Mouse (Mus musculus) T-cell, adult 2 months (primary cell): ENCODE results near the gene 1700016C15Rik.

Source experiments
- DNase-seq: peaks from one replicate; pipeline ENCODE4 v3.0.0; 2022; ENCODE audit warnings: low spot score

1700016C15Rik gene

DNA sequence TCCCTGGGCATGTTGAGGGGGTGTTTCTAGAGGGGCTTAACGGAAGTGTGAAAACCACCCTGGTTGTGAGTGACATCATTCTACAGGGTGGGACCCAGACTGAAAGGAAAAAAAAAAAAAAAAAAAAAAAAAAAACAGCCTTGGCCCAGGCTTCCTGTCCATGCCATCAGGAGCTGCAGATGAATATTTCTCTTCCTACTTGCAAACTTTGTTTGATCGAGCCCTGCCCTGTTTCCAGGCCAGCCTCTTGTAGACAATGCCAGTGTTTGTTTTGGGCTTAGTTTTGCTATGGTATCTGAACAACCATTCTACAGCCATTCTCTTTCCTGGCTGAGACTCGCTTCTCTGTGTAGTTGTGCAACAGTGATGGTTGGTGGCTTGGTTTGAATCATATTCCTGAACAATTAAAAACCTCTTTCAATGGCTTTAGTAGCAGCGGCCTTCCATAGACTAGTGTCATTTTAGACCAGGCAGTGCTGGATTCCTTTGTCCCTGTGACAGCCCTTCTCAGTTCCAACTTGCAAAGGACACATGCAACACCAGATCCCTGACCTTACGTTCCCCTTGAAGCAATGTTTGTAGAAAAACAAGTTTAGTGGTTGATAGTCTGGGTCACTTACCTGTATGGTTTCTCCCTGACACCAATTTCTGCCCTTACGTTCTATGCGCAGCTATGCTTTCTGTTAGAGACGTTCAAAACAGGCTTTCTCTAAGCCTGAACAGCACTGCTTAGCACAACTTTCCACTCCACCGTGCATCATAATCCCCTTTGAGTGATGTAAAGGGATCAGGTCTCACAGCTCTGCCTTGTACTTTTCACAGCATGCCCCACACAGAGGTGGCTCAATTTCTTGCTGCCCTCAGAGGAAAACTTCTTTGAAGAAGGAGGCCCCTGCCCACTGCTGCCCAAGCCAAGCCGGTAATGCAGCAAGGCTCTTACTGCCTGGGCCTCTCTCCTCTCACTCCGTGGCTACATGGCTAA, at the start of gene 1700016C15Rik:
TSS of gene 1700016C15Rik (plus strand) at position 772 of the 982 bp plus-strand sequence.
- DNase-seq = no peak

DNA sequence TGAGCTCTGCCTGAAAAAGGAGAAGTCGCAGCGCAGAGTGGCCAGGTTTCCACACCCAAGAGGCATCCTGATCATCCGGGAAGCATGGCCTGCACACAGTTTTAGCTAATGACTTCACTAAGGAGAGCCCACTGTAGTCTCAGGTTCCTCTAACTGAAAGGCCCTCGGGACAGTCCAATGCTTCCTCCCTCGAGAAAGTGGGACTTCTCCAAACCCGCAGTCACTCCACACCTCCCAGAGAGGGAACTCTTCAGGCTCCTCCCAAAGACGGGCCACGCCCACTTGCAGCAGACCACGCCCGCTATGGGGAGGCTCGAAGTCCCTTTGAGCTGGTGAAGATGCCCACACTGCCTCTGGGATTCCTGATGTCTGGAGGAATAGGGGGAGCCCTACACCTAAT, 48.4 kb upstream of the 1700016C15Rik start:
- no peak for DNase-seq

DNA sequence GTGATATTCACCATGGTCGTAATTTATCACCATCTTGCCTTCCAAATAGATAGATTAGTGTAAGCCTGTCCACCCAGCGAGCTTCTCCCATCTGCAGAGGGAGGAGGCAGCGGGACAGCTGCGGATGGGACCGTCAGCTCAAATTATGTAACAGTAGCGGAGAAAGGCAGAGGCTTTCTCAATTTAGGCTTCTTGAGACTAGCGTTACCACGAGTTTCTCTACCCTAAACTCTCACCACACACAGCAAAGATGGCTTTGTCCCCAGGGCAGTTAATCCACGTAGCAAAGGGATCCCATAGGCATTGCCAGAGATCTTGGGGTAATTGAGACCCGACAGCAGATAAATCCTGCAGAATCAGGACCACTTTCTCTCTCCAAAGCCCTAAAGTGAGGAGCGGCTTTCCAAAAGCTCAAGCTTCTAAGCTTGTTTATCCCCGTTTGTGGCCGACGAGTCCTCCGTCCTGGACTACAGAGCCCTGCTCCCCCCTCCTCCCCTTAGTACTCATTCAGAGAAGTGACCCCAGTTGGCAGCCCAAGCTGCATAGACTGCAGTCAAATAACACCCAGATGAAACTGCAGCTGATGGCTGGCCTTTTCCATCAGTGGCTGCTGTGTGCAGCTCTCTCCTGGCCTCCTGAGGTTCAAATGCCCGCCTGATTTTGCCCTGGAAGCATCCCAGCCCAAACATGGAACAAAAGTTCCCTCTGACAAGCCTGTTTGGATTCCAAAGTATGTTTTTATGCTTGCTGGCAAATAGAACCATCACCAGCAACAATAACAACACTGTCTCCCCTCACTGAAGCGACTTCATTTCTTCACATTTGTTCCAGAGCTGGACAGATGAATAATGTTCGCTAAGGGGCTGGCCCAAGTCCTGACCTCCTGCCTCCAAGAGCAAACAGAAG, 45.4 kb upstream of the 1700016C15Rik start:
- no peak for DNase-seq

DNA sequence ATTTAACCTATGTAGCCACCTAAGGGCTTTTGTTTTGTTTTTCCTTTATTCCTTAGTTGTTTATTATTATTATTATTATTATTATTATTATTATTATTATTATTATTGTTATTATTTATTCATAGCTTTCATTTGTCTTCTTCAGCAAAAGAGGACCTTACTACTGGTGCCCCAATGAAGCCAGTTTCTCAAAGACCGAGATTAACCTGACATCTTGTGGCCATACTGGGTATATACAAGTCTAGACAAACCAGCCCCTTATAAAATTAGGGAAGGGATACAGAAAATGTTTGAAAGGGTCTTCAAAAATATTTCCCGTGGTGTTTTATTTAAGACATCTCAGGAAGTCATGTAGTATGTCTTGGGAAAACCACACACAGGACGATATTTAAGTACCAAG, 44.7 kb upstream of the 1700016C15Rik start:
- peak; percentile 16 for DNase-seq

DNA sequence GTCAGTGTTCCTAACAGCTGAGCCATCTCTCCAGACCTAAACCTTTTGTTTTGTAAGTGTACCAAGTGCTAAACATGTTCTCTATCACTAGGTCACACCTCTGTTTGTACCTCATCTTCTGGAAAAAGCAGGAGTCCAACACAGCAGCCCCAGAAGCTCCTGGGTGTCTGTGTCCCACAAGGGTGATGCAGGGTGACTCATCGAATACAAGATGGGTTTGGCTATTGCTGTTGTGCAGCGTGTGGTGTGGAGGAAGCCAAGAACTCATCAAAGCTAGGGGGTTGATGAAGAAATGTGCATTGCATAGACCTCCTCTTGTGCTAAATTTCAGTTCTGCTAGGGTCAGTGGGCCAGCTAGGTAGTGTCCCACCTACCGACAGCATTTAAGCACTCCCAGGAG, 43.5 kb upstream of the 1700016C15Rik start:
- DNase-seq = no peak

DNA sequence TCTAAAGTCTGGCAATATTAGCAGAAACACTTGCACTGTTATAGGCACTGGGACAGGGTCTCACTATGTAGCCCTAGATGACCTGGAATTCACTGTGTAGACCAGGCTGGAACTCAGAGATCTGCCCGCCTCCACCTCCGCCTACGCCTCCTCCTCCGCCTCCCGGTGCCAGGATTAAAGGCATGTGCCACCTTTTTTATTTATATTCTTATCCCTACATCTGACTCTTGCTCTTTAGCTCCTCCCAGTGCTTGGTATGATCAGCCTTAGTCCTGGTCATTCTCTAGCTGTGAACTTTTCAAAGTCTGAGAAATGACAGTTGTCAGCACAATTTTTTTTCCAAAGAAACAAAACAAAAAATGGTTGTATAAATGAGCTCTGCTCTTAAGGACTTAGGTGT, 42.6 kb upstream of the 1700016C15Rik start:
- no peak for DNase-seq

DNA sequence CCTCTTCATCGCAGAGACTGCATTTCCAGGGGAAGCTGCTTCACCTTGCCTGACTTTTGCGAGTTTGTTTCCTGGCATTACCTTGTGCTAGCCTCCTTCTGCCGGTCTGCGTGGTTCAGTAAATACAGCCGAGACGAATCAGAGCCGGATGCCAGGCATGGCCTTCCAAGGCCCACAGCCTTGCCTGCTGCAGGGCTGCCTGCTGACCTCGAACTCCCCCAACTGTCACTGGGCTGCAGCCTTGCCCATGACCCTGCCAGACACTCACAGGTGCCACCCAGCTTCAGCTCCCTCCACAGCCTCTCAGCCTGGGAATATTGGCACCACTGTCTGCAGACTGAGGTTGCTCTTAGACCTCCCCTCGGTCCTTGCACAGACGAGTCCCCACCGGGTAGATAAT, 37.1 kb upstream of the 1700016C15Rik start:
- no peak for DNase-seq

DNA sequence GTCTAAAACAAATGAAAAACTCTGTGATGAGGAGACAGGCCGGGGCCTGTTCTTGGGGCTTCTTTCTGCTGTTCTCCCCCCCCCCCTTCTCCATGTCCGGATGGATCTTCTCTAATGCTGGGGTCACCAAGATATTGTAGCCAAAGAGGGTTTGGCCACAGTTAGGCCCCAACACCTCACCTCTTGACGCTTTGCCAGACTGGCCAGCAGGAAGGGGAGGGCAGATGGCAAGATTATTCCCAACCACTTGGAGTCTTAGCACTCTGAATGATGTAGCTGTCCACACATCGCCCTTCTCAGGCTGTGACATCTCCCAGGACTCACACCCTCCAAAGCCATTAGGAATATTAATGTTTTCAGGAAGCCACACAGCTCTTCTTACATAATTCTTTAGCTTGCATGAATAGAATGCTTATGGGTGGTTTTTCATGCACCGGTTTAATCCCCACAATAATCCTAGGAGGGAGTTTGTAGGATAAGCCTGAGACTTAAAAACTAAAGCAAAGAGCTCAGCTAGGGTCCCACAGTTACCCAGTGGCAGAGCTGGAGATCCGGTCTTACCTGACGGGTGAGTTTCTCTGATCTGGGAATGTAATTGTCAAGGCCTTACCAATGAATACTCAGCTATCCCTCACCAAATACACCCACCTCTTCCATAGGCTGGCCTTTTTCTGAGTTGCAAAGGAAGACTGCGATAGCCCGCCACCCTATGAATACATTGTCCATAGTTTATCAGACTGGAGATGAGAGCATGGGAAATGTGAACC, 35.9 kb upstream of the 1700016C15Rik start:
- DNase-seq = no peak

DNA sequence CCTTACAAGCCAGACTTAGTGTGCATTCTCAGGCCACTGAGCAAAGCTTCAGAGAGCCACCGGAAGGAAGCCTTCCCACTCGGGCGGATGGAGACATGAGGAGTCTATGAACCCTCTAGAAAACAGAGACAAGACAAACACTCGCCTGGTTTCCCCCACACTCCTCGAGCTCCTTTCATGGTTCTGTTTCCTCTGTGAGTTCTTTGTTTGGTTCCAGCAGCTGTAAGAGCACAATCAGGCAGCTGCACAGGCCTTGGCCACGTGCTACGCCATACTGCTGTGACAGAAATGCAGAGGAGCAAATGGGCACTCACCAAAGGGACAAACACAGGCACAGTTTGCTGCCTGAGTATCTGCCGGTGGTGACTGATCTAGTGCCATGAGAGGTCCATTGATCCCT, 29.1 kb upstream of the 1700016C15Rik start:
- peak; percentile 7 for DNase-seq

DNA sequence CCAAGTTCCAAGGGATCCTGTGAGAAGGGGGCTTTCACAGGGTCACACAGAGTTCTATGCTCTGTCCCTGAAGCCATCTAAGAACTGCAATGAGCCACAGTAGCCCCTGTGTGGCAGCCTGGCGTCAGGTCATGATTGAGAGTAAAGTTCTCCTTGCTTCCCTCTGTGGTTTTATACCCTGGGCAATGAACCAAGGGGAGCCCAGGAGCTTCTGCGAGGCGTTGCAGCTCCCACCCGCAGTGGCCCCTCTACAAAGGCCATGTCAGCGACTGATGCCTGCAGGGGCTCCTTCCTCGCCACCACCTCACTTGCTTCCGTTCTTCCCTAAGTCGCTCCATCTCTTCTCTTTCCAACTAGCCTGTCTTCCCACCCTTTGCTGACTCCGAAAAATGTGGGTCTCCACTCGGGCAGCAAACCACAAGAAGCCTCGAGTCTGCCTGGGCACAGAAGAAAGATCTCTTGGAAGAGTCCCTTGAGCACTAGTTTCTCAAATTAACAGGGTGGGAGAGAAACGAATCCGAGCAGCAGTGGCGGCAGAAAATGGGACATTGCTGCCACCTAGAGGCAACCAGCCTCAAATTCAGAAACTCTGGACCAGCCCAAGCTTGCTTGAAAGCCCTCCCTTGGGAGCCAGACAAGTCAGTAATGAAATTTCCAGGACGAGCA, 27.0 kb upstream of the 1700016C15Rik start:
- peak; percentile 54 for DNase-seq

DNA sequence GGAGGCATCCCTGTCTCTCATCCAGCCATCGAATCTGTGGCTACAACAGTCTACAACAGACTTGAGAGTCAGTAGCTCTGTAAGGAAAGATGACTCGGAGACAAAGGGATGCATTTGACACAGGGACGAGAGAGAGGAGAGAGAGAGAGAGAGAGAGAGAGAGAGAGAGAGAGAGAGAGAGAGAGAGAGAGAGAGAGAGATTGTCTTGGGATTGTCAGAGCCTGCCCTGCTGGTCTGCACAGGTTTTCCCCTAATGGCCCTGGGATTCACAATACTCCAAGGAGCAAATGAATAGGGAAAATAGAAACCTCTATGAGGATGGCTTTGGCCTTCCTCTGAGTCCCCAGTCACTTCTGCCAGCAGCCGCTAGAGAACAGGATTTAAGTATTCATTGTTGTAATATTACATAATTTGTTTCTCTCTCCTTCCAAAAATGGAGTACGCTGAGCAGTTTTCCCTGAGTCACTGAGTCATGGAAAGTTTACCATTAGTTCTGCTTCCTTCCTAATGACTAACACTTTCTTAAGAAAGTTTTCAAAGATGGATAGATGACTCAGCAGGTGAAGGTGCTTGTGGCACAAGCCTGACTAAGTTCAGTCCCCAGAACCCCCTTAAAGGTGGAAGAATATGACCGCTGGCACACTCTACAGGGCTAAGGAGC, 26.3 kb upstream of the 1700016C15Rik start:
- DNase-seq = no peak

DNA sequence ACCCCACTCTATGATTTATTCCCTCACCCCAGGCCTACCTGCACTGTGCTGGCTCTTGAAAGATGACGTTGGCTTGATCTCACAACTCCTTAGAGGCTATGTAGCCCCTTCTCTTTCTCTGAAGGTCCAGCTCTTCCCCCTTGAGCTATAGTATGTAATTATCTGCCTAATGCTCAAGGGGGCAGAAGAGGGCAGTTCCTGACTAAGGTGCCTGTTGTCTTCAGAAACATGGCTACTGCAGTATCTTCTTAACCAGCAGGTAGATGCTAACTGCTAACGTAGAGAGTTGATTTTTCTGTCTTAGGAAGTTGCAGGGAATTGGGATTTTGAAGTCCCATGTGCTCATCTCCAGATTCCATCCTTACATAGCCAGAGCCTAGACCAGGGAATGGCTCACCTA, 24.4 kb upstream of the 1700016C15Rik start:
- DNase-seq = no peak

DNA sequence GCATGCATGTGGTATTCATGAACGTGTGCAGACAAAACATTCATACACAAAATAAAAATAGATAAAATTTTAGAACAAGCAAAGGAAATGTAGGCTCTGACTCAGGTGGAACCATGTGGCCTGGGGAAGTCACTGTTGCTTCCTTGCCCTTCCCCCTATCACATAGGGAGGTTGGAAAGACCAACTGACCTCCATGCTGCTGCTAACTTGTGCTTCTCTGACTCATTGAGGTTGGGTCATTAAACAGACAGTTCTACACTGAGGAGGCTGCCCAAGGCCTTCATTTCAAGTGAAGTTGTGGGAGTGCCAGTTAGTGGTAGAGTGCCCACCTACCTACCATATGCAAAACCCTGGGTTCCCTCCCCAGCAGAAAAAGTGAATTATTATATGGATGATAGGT, 22.0 kb upstream of the 1700016C15Rik start:
- DNase-seq = no peak

DNA sequence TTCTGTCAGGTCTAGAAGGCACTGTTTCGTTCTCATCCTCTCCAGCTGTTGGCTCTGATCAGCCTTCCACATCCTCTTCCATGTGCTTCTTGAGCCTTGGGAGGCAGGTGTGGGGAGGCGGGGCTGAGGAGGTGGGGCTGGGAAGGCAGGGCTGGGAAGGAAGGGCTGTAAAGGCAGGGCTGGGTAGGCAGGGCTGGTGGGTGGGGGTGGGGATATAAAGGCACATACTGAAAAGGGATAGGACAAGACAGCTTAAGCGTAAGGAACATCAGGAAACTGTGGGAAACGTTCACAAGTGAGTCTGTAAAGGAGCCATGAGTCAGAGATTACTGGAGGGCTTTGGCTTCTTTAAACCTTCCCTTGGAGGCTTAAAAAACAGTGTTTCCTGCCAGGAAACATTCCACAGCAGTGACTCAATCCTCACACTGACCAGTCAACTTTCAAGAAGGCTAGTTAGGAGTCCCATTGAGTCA, 21.0 kb upstream of the 1700016C15Rik start:
- DNase-seq = no peak

DNA sequence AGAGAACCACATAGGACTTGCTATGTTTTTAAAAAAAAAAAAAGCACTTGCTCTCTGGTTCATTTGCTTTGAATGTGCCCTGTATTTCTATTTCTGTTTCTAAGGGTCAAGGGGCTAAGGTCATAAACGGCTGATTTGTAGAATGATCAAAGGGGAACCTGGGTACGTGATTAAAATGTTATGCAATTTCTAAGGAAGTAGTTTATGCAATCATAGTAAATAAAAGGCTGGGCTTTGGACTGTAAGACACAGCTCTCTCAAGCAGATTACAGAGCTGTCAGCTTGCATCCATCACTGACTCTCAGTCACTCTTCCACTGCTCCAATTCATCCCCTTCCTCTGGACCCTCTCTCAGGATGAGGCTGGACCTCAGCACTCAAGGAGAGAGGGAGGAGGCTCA, 18.6 kb upstream of the 1700016C15Rik start:
- DNase-seq = no peak

DNA sequence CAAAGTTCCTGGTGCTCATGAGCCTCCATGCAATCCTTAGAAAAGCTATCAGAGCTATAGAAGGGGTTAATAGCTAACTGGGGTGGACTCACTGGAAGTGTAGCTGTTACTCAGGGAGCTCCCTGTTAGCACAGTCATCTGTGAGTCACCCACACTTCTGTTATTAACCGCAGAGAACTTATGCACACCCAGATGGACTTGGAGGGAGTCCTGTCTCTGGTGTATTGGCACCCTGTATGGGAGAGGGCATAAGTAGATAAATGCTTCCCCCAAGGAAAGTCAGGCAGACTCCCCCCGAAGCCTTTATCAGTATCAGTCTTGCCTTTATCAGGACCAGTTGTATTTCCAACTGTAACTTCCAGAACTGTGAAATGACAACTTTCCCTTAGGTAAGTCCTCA, 18.2 kb upstream of the 1700016C15Rik start:
- no peak for DNase-seq

DNA sequence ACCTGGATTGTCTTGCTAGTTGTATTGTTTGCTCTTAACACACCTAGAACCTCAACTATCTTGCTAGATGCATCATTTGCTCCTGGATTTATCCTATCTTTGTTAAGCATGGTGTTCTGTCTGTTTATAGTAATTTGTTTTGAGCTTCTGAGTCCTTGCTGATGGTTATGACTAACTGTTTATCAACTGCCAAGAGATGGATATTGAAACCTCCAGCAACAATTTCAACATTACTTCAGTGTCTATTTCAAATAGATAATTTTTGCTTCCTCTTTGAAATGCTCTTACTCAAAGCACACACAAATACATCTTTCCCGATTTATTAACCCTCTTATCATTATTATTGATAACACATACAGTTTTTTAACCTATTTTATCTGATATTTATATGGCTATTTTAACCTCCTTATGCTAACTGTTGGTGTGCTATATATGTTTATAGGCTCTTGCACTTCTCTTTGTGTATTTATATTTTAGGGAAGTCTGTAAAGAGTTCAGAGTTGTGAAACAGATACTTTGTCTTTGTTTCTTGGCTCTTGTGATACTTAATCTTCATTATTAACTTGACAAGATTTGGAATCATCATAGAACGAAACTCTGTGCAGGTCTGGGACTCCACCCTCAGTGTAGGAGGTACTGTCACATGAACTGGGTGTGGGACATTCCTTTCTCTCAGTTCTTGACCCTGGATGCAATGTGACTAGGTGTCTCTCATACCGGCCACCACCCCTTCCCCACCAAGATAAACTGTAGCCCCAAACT, 15.8 kb upstream of the 1700016C15Rik start:
- no peak for DNase-seq

DNA sequence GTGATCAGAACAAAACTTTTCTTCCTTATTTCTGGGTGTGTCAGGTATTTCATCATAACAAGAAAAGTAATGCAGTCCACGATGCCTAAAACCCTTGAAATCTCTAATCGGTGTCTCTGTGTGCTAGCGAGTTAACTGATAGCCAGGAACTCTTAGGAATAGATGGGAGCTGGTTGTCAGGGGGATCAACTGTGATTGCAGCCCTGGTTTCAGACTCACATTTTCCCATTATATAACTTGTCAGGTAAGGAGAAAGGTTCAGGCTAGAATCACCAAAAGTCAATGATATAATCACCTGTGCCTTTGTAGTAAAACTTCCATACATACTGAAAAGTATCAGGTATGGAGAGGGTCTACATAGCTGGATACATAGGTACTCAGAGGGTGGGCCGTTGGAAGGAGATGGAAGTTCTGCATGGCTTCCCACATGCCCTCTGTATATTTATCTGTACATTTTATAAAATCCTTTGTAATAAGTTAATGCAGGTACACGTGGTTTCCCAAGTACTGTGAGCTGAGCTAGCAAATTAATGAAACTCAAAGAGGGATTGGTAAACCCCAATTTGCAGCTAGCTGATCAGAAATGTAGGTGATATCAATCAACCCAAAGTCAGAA, 15.1 kb upstream of the 1700016C15Rik start:
- no peak for DNase-seq

DNA sequence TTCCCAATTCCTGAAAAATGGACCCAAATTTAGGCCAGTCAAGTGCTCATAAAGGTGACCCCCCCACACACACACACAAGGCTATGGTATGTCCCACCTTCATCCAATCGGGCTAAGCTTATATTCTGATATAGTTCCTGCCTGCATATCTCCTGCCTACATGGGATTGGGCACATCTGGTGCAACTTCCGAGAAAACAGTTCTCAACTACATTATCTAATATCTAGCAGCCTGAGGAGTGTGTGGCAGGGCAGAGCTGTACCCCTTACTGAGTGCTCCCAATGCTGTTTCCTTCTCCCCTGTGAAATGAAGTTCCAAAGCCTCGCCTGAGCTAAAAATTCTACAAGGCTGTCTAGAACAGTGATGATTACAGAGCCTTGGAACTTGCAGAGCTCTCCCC, 13.2 kb upstream of the 1700016C15Rik start:
- DNase-seq = no peak
